Mouse (Mus musculus) monocyte, adult 5-6 weeks (primary cell): Measurements from ENCODE around the gene Phactr2. TPM values are rescaled to one million over a fixed set of nuclear protein-coding genes. Genes with fewer than 3 reads are reported as not detected.
"Not testable (repeated sequence)": the region's sequence is repeated elsewhere in the genome, so short reads cannot be mapped to it uniquely, and the experiment has no call there.

ENCODE experiments used
- ATAC-seq: fragments of 153-309, 156-312 bp; replicated peaks from 2 replicates; pipeline ENCODE4 v1.8.0; 2017; ENCODE audit warnings: mild to moderate bottlenecking; ENCODE audit not compliant: low TSS enrichment, insufficient number of reproducible peaks, severe bottlenecking, poor library complexity, low FRiP score
- total RNA-seq: library from RNA; stranded (forward); fragments of 200-1000, 200-491, 200-594 nt; gene quantifications from 3 replicates; pipeline ENCODE4 v1.2.3, GENCODE M21; 2017

Phactr2 gene
- total RNA-seq, 1 experiment from 2014 or later, result 15.6 TPM

- ATAC-seq, result peak; percentile 36; the same call in 1 of the 2 replicates
Measured at GRCm38 (mm10) chr10:13201741-13202293, 272.4 kb downstream of the Phactr2 start.

- peak; percentile 58; the same call in 1 of the 2 replicates for ATAC-seq
Measured at GRCm38 (mm10) chr10:13200862-13201261, 273.4 kb downstream of the Phactr2 start.

- no peak for ATAC-seq
Measured at GRCm38 (mm10) chr10:13199234-13199633, 275.0 kb downstream of the Phactr2 start.

- ATAC-seq, result no peak
Measured at GRCm38 (mm10) chr10:13196872-13197507, 277.2 kb downstream of the Phactr2 start.

- not testable (repeated sequence) for ATAC-seq
Measured at GRCm38 (mm10) chr10:13193496-13193895, 280.7 kb downstream of the Phactr2 start.

- ATAC-seq, result peak; percentile 99
Measured at GRCm38 (mm10) chr10:13192731-13193351, 281.4 kb downstream of the Phactr2 start, which contains the start of gene Ltv1. Gene Ltv1, minus strand, starts transcription at chr10:13193168.

GRCm38 (mm10) chr10:13189881-13190280, 284.3 kb downstream of the Phactr2 start:
- no peak for ATAC-seq

GRCm38 (mm10) chr10:13186754-13187153, 287.5 kb downstream of the Phactr2 start:
- no peak for ATAC-seq

GRCm38 (mm10) chr10:13184170-13184766, 289.9 kb downstream of the Phactr2 start:
- peak; percentile 45; the same call in 1 of the 2 replicates for ATAC-seq

GRCm38 (mm10) chr10:13180211-13180610, 294.0 kb downstream of the Phactr2 start:
- no peak for ATAC-seq

GRCm38 (mm10) chr10:13177973-13178624, 296.1 kb downstream of the Phactr2 start, which contains the start of gene Zc2hc1b:
Gene Zc2hc1b, minus strand, starts transcription at chr10:13178023.
- ATAC-seq, result no peak

GRCm38 (mm10) chr10:13175866-13176265, 298.3 kb downstream of the Phactr2 start:
- no peak for ATAC-seq

GRCm38 (mm10) chr10:13172798-13173221, 301.4 kb downstream of the Phactr2 start:
- no peak for ATAC-seq

- no peak for ATAC-seq
Measured at GRCm38 (mm10) chr10:13171461-13171860, 302.8 kb downstream of the Phactr2 start.

- no peak for ATAC-seq
Measured at GRCm38 (mm10) chr10:13170739-13171448, 303.3 kb downstream of the Phactr2 start.

GRCm38 (mm10) chr10:13168461-13168860, 305.8 kb downstream of the Phactr2 start:
- ATAC-seq, result no peak

- no peak for ATAC-seq
Measured at GRCm38 (mm10) chr10:13162031-13162430, 312.2 kb downstream of the Phactr2 start.

- ATAC-seq, result no peak
Measured at GRCm38 (mm10) chr10:13160913-13161312, 313.3 kb downstream of the Phactr2 start.
